Mouse (Mus musculus) brown adipose tissue, adult 24 weeks (tissue): ENCODE data around the gene Slc25a39. TPM values are rescaled to one million over a fixed set of nuclear protein-coding genes. Genes with fewer than 3 reads are reported as not detected.

ENCODE experiments used
- H3K27ac ChIP-seq: fragments of 200-500 bp; replicated peaks from 2 replicates; pipeline ENCODE4 v1.5.1; 2012; ENCODE audit warnings: low read depth, mild to moderate bottlenecking, low read length
- H3K4me1 ChIP-seq: fragments of 200-500 bp; 2 replicates; pipeline ENCODE4 v1.6.1; 2012; ENCODE audit warnings: low read length, mixed read lengths; ENCODE audit not compliant: control insufficient read depth, insufficient read depth, insufficient read length
- H3K4me3 ChIP-seq: fragments of 200-500 bp; 2 replicates; pipeline ENCODE4 v1.5.1; 2012; ENCODE audit warnings: low read depth, mild to moderate bottlenecking, low read length, moderate library complexity; ENCODE audit not compliant: insufficient read depth
- polyA plus RNA-seq: library from polyadenylated mRNA; stranded (reverse); fragments of >200 nt; gene quantifications from 2 replicates; pipeline ENCODE4 v1.2.4, GENCODE M21; 2012; ENCODE audit not compliant: missing spikeins, insufficient read depth, insufficient read length

The Slc25a39 gene
- polyA plus RNA-seq, 1 experiment = 609 TPM

DNA sequence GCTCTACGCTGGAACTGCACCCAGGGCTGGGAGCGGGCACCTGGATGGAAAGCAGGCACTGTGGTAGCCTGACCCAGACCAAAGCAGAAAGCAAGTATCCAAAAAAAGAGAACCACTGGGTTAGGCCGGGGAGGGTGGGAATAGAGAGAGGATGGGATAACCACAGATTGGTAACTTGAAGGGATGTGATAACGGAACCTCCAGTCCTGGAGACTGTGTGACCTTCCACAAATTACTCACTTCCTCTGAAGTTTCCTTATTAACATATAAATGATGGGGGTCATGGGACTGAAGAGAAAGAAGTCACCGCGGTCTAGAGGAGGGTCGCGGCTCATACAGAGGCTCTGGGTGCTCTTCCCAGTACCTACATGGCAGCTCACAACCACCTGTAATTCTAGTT, 32.5 kb upstream of the Slc25a39 start:
- peaks cover 5% of the 10 kb centered on the region for H3K4me1 ChIP-seq
- H3K27ac ChIP-seq = no peak overlapping the region
- H3K4me3 ChIP-seq = no peak overlapping the region

DNA sequence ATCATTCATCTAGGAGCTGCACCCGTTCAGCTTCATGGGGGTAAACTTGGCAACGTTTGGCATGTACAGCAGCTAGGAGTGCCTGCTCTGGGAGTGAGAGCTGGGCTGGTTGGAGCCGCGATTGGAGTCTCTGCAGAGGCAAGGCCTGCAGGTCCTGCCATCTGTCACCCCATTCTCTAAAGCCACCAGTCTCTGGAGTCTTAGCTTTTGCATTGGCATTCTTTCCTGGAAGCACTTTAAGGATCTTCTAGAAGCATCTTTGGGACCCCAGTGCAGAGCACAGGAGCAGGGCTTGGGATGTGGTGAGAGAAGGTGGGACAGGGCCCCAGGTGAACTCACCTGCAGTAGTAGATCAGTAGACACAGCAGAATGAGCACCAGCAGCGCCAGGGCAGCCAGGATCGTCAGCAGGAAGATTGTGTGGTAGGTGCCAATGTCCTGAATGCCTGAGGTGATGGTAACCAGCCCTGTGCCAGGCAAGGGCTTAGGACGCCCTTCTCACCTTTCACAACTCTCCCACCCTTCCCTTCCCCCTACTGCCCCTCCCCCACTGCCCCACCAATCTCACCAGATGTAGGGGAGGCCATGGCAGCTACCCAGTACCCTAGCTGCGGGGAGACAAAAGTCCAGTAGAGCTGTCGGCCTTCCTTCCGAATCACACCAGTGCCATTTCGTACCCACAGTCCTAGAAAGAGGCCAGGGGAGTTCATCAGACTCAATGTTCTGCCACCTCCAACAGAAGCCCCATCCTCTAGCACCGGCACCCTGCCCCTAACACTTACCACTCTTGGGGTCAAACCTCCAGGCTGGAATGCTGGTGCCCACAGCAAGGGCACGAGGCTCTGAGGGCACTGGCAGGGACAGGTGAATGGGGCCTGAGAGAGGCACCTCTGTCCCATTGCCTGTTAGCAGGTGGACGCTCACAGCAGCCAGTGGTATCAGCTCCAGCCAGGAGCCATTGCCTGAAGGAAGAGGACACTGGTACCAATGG, 31.6 kb upstream of the Slc25a39 start:
- Histone ChIP-seq H3K4me1 (peaks cover 4% of the 10 kb centered on the region; the same call in 1 of the 2 replicates), H3K4me3 (no peak overlapping the region), H3K27ac (no peak overlapping the region)

DNA sequence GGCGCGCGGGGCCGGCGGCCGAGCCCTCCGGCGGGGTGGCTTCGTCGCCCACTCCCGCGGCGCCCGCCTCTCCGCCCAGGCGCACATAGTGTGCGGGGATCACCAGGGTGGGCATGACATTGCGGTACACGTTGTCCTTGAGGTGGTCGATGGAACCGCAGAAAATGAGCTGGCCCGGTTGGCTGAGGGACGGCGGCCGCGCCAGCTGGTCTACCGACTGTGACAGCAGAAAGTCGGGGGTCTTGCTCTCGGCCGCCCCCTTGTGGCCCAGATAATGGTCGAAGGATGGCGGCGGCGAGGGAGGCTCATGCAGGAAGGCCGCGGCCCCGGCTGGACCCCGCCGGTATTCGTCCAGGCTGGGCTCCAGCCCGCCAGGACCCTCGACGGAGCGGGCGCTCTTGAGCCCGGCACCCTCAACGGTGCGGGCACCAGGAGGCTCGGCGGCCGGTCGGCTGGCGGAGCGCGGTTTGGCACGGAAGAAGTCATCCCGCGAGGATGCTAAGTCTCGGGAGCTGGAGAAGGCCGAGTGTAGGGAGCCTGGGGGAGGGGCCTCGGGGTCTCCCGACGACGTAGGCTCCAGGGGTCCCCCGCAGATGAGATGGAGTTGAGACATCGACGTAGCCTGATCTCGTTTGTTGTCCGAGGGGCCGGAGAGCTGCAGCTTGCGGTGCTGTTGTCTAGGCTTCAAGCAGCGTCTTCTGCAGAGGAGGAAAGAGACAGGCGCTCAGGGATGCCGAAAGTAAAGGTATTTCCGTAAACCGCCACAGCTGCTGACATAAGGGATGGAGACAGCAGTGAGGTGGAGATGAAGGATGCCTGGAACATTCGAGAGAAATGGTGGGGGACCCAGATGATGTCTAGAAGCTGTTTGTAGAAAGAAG, 30.7 kb upstream of the Slc25a39 start:
- H3K4me3 ChIP-seq = peak overlapping the region; percentile 53
- no peak overlapping the region for H3K27ac ChIP-seq
- peaks cover 4% of the 10 kb centered on the region; the same call in 1 of the 2 replicates for H3K4me1 ChIP-seq

DNA sequence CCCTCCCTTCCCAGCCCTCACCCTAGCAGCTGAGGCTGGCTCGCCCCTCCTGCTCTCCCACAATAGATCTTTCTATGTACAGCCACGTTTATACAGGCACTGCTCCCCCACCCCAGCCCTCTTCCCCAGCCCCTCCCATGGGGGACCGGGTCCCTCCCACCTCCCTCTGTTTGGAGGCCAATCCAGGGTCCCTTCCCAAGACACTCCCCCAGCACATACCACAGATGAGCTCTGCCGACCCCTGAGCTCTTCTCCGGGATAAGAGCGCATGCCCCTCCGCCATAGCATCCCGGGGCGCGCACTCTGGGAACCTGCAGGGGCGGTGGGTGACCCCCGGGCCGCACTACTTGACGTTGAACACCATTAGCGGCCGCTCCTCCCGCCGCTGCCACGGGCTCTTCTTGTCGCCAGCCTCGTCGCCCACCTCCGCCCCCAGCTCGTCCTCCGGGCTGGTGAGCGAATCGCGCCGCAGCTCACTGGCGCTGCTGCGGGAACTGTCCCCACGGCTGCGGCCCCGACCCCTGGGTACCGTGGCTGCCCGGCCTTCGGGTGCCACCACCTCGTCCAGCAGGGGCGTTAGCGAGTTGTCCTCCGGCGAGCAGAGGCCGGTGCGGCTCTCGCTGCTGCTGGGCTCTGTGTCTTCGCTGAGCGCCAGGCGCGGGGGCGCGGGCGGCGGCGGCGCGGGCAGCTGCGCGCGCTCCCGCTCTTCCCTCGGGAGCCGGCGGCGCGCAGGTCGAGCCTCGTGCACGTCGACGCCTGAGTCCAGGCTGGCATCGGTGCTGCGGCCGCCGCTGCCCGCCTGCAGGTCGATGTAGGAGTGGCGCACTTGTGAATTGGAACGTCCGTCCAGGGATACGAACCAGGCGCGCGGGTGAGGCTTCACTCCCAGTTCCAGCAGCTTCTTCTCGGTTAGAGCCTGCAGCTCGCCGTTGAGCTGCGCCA, 29.6 kb upstream of the Slc25a39 start:
- H3K4me3 ChIP-seq = peak overlapping the region; percentile 53
- H3K27ac ChIP-seq = no peak overlapping the region
- peaks cover 6% of the 10 kb centered on the region; the same call in 1 of the 2 replicates for H3K4me1 ChIP-seq

DNA sequence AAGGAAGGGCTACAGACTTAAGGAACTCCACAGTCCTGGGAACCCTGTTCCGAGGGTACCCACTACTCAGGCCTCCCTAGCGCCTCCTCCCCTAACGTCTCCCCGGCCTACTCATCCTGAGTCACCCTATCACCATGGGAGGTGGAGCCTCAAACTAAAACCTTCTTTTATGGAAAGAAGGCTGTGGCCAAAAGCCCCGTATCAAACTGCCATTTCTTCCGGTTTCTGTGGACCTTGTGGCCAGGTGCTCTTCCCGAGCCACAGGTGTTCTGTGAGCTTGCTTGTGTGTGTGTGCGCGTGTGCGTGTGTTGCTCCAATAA, 28.7 kb upstream of the Slc25a39 start:
- no peak overlapping the region for H3K27ac ChIP-seq
- peaks cover 11% of the 10 kb centered on the region; the same call in 1 of the 2 replicates for H3K4me1 ChIP-seq
- H3K4me3 ChIP-seq = no peak overlapping the region

DNA sequence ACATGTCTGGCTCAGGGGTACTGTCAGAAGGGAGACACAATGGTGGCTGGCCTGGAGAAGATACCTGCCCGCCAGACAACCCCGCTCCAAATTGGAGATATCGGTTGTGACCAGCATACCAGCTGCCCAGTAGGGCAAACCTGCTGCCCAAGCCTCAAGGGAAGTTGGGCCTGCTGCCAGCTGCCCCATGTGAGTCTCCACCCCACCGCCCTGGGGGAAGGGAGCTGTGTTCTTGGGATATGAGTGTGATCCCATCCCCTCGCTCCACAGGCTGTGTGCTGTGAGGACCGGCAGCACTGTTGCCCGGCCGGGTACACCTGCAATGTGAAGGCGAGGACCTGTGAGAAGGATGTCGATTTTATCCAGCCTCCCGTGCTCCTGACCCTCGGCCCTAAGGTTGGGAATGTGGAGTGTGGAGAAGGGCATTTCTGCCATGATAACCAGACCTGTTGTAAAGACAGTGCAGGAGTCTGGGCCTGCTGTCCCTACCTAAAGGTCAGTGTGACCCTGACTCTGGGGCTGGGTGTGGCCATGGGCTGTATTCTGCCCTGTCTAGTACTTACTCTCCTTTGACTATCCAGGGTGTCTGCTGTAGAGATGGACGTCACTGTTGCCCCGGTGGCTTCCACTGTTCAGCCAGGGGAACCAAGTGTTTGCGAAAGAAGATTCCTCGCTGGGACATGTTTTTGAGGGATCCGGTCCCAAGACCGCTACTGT, 28.2 kb upstream of the Slc25a39 start:
- Histone ChIP-seq H3K27ac (peak overlapping the region; percentile 35), H3K4me3 (no peak overlapping the region), H3K4me1 (peaks cover 14% of the 10 kb centered on the region; the same call in 1 of the 2 replicates)

DNA sequence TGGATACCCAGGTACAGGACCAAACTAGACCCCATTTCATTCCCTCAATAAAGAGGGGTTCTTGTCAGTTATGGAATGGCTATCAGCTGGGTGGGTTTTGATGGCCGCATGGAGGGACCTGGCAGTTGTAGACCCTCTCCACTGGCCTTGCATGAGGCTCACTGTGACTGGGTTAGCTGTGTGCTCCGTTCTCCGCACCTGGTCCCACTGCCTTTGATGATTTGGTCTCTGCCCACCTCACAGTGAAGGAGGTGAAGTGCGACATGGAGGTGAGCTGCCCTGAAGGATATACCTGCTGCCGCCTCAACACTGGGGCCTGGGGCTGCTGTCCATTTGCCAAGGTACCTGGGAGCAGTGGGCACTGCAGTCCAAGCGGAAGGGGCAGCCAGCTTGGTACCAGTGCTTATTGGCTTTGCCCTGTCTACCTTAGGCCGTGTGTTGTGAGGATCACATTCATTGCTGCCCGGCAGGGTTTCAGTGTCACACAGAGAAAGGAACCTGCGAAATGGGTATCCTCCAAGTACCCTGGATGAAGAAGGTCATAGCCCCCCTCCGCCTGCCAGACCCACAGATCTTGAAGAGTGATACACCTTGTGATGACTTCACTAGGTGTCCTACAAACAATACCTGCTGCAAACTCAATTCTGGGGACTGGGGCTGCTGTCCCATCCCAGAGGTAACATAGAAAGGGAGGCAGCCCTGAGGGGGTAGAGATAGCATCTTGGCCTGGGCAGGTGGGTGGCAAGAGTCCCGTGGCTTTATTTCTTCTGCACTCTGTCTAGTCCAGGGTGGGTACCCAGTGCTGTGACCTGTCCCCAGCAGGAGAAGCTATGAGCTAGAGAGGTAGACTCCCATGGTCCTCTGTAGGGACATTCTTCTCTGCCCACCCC, 27.3 kb upstream of the Slc25a39 start:
- Histone ChIP-seq H3K27ac (no peak overlapping the region), H3K4me1 (peaks cover 14% of the 10 kb centered on the region; the same call in 1 of the 2 replicates), H3K4me3 (no peak overlapping the region)

DNA sequence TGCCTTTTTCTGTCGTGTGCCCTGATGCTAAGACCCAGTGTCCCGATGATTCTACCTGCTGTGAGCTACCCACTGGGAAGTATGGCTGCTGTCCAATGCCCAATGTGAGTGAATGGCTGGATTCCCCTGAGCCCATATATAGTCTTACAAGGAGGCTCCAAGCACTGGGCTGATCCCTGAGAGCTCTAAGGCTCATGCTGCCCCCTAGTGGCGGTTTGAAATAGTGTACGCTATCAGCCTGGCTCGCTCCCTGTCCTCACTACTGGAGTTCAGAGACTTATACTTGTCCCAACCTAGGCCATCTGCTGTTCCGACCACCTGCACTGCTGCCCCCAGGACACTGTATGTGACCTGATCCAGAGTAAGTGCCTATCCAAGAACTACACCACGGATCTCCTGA, 26.7 kb upstream of the Slc25a39 start:
- Histone ChIP-seq H3K27ac (no peak overlapping the region), H3K4me1 (peaks cover 14% of the 10 kb centered on the region; the same call in 1 of the 2 replicates), H3K4me3 (no peak overlapping the region)

DNA sequence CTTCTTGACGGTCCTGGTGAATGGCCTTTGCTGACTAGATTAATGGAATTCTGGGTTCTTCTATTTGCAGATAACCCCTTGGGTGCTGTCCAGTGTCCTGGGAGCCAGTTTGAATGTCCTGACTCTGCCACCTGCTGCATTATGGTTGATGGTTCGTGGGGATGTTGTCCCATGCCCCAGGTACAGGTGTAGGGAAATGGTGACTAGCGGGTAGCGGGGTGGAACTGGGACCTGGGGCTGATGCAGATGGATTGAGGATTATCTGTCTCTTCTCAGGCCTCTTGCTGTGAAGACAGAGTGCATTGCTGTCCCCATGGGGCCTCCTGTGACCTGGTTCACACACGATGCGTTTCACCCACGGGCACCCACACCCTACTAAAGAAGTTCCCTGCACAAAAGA, 26.1 kb upstream of the Slc25a39 start:
- H3K4me3 ChIP-seq = no peak overlapping the region
- H3K4me1 ChIP-seq = peaks cover 14% of the 10 kb centered on the region; the same call in 1 of the 2 replicates
- no peak overlapping the region for H3K27ac ChIP-seq

DNA sequence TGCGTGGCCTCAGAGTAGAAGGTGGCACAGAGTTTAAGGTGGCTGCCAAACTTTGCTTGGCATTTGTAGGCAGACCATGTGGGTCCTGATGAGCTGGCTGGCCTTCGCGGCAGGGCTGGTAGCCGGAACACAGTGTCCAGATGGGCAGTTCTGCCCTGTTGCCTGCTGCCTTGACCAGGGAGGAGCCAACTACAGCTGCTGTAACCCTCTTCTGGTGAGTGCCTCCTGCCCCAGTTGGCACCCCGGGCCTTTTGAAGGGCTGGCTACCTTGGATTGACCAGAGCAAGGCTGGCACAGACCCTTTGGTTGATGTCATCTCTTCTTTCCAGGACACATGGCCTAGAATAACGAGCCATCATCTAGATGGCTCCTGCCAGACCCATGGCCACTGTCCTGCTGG, 25.1 kb upstream of the Slc25a39 start:
- Histone ChIP-seq H3K4me1 (peaks cover 14% of the 10 kb centered on the region; the same call in 1 of the 2 replicates), H3K27ac (peak overlapping the region; percentile 52)

DNA sequence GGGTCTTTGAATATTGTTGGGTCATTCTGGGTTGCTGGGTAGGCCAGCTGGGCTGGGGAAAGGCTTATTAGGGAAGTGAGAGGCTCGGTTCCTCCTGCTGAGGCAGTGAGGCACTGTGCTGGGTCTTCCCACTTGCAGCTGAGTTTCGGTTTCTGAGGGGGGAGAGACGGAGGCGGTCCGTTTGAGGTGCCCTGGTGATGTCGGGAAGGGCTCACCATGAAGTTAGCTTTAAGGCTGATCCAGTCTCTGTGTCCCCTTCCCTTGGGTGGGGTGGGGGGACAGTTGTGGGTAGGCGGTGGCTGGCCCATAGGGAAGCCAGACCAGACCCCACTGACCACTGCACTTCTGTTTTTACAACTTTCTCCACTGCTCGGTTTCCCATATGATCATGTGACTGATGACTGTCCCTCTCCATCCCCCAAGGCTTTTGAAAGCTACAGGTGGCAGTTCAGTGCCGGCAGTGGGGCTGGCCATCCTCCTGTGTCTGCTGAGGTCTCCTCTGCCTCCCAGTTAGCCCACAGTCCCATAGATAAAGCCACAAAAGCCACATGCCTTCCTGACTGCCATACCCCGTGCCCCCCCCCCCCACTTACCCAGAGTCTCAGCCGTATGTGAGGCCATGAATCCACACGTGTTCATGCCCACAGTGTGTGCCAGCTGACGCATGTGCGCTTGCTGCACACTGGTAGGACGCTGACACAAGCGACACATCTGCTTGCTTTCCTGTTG, 24.5 kb upstream of the Slc25a39 start:
- Histone ChIP-seq H3K4me3 (peak overlapping the region; percentile 53), H3K4me1 (peaks cover 14% of the 10 kb centered on the region; the same call in 1 of the 2 replicates)

More for the DNA sequence above, 25.1 kb upstream of the Slc25a39 start:
- H3K4me3 ChIP-seq = peak overlapping the region; percentile 53

DNA sequence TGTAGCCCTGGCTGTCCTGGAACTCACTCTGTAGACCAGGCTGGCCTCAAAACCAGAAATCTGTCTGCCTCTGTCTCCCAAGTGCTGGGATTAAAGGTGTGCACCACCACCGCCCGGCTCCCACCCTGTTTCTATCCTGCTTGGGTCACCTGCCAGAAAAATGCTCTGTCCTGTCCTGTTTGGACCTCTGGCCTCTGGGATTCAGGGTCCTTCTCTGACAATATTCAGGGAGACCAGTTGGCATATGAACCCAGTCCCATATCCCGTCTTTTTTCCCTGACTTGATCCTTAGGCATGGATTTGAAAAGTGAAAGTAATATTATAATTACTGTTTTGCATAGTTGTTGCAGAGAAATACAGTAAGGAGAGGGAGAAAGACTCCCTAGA, 24.0 kb upstream of the Slc25a39 start:
- peak overlapping the region; percentile 51 for H3K27ac ChIP-seq
- peak overlapping the region; percentile 53 for H3K4me3 ChIP-seq
- H3K4me1 ChIP-seq = peaks cover 16% of the 10 kb centered on the region; the same call in 1 of the 2 replicates

More for the DNA sequence above, 24.5 kb upstream of the Slc25a39 start:
- H3K27ac ChIP-seq = peak overlapping the region; percentile 51
